Mouse (Mus musculus) intestine, embryonic 15.5 days (tissue): ENCODE measurements around the gene Mettl25. TPM values are rescaled to one million over a fixed set of nuclear protein-coding genes. Genes with fewer than 3 reads are reported as not detected.

ENCODE experiments used
- ATAC-seq: fragments of 200-750 bp; cut with Nextera tagmentation; 2 replicates; pipeline ENCODE4 v1.8.0; 2017; ENCODE audit warnings: moderate TSS enrichment, moderate library complexity
- H3K27ac ChIP-seq: fragments of 300-500 bp; sonication (generic); 2 replicates; pipeline ENCODE4 v1.5.1; 2015; ENCODE audit warnings: mild to moderate bottlenecking, inconsistent platforms
- H3K27me3 ChIP-seq: fragments of 300-500 bp; sonication (generic); replicated peaks from 2 replicates; pipeline ENCODE4 v1.6.1; 2015; ENCODE audit warnings: inconsistent platforms
- H3K36me3 ChIP-seq: fragments of 300-500 bp; sonication (generic); 2 replicates; pipeline ENCODE4 v1.6.1; 2015; ENCODE audit warnings: inconsistent platforms
- H3K4me1 ChIP-seq: fragments of 300-500 bp; sonication (generic); replicated peaks from 2 replicates; pipeline ENCODE4 v1.6.1; 2015; ENCODE audit warnings: inconsistent platforms
- H3K4me2 ChIP-seq: fragments of 300-500 bp; sonication (generic); replicated peaks from 2 replicates; pipeline ENCODE4 v1.6.1; 2015; ENCODE audit warnings: mild to moderate bottlenecking, inconsistent platforms
- H3K4me3 ChIP-seq: fragments of 300-500 bp; sonication (generic); replicated peaks from 2 replicates; pipeline ENCODE4 v1.5.1; 2015; ENCODE audit warnings: inconsistent platforms
- H3K9ac ChIP-seq: fragments of 300-500 bp; sonication (generic); 2 replicates; pipeline ENCODE4 v1.6.1; 2015; ENCODE audit warnings: inconsistent platforms
- H3K9me3 ChIP-seq: fragments of 300-500 bp; sonication (generic); 2 replicates; pipeline ENCODE4 v1.6.1; 2016; ENCODE audit warnings: inconsistent platforms
- WGBS: fragments of 180-500 bp; shearing (Covaris S2); methylation state at CpG from one replicate; pipeline ENCODE4 v1.1.7; 2015; 5-methylcytosine and 5-hydroxymethylcytosine counted together
- polyA plus RNA-seq: library from polyadenylated mRNA; unstranded; fragments of >200 nt; fragmentation: Nextera tagmentation; extraction: Ambion mirVana; gene quantifications from 2 replicates; pipeline ENCODE4 v1.2.1, GENCODE M21; 2015

Gene Mettl25
- polyA plus RNA-seq, 1 experiment from 2014 or later = 13.6 TPM

- Histone ChIP-seq H3K9me3 (no peaks in the 10 kb centered on the region), H3K4me1 (no peaks in the 10 kb centered on the region), H3K4me3 (no peak overlapping the region), H3K27me3 (no peaks in the 10 kb centered on the region), H3K4me2 (no peak overlapping the region), H3K27ac (no peak overlapping the region), H3K9ac (no peak overlapping the region), H3K36me3 (no peaks in the 10 kb centered on the region)
- no peak for ATAC-seq
- 89% methylated on average over 2 of the region's 2 CpGs for WGBS
Observed at GRCm38 (mm10) chr10:105727798-105728197, 113.4 kb downstream of the Mettl25 start.

DNA sequence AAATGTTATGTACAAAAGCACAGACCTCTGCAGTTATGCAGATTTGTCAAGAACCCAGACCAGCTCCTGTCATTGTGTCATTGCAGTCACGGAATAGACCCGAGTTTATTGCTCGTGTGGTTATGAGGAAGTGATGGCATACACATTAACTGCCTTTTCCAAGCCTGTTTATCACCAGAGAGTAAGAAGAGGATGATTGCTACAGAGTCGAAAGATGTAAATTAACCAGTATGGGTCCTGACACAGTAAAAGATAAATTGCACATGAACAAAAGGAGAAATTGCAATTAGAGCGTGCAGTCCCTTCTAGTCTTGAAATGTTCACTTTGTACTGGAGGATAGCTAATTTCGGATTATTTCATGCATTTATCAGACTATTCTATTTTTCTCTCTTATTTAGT lies 113.8 kb downstream of the Mettl25 start:
- ATAC-seq = no peak
- Histone ChIP-seq H3K4me2 (no peak overlapping the region), H3K27ac (no peak overlapping the region), H3K27me3 (no peaks in the 10 kb centered on the region), H3K4me3 (no peak overlapping the region), H3K9me3 (no peaks in the 10 kb centered on the region), H3K36me3 (no peaks in the 10 kb centered on the region), H3K4me1 (no peaks in the 10 kb centered on the region), H3K9ac (no peak overlapping the region)
- 77% methylated on average over 6 of the region's 6 CpGs for WGBS

DNA sequence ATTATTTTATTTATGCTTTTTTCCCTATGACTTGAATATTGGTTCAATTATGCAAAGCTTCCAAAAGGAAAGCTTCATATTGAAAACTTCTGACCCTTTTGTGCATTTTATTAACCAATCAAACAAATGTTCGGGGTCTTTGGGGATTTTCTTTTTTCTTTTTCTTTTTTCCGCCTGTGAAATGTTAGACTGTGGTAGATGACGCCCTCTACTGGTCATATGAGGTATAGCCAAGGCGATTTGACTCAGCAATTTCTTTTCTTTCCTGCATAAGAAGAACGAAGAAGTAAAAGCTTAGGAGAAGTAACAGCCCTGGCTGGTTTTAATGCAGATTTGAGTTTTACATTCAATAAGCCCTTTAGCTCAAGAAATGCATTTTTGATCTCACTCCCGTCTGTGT lies 126.3 kb downstream of the Mettl25 start:
- ATAC-seq = no peak
- Histone ChIP-seq H3K9me3 (no peaks in the 10 kb centered on the region), H3K27me3 (no peaks in the 10 kb centered on the region), H3K4me2 (no peak overlapping the region), H3K4me3 (no peak overlapping the region), H3K27ac (no peak overlapping the region), H3K36me3 (no peaks in the 10 kb centered on the region), H3K9ac (no peak overlapping the region), H3K4me1 (no peaks in the 10 kb centered on the region)
- WGBS = 13% methylated on average over 6 of the region's 6 CpGs

- 57% methylated on average over 4 of the region's 4 CpGs for WGBS
- Histone ChIP-seq H3K9ac (no peak overlapping the region), H3K4me2 (no peak overlapping the region), H3K4me3 (no peak overlapping the region), H3K27ac (no peak overlapping the region), H3K27me3 (no peaks in the 10 kb centered on the region), H3K36me3 (no peaks in the 10 kb centered on the region), H3K4me1 (no peaks in the 10 kb centered on the region), H3K9me3 (no peaks in the 10 kb centered on the region)
- ATAC-seq = no peak
Observed at GRCm38 (mm10) chr10:105714366-105714765, 126.8 kb downstream of the Mettl25 start.

DNA sequence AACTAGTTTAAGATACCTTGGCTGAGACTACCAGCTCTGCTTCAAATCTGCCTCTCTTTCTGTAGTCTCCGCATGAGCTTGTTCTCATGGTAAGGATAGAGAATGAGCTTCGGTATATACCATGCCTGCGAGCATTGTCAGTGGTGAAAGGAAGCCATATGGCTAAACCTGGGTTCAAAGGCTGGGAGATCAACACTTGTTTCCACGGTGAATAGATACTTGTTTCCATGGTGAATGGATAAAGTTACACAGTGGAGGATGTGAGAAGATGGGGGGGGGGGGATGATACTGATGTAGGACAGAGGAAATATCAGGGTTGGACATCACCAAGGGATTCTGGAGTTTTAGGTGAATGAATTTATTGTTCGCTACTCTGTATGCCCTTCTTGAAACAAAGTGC lies 128.0 kb downstream of the Mettl25 start:
- no peaks in the 10 kb centered on the region for H3K9me3 ChIP-seq
- H3K4me2 ChIP-seq = no peak overlapping the region
- no peaks in the 10 kb centered on the region for H3K27me3 ChIP-seq
- no peak overlapping the region for H3K9ac ChIP-seq
- ATAC-seq = no peak
- no peak overlapping the region for H3K4me3 ChIP-seq
- 78% methylated on average over 5 of the region's 5 CpGs for WGBS
- no peak overlapping the region for H3K27ac ChIP-seq
- H3K4me1 ChIP-seq = no peaks in the 10 kb centered on the region
- H3K36me3 ChIP-seq = no peaks in the 10 kb centered on the region

Other genes starting within 250 kb of the Mettl25 start
- gene Ccdc59, start 313 bp downstream of the Mettl25 start, polyA plus RNA-seq = 61.3 and 70.7 TPM in 2 replicates